Mouse (Mus musculus) kidney, postnatal 0 days (tissue): ENCODE measurements around the gene Stox2. TPM values are rescaled to one million over a fixed set of nuclear protein-coding genes. Genes with fewer than 3 reads are reported as not detected.

ENCODE experiments used
- ATAC-seq: fragments of 200-750 bp; cut with Nextera tagmentation; replicated peaks from 2 replicates; pipeline ENCODE4 v1.8.0; 2017; ENCODE audit warnings: low read depth, moderate number of reproducible peaks, moderate TSS enrichment, moderate library complexity; ENCODE audit not compliant: low FRiP score
- DNase-seq: peaks from one replicate; pipeline ENCODE4 v3.0.0-alpha.2; 2016; ENCODE audit warnings: low spot score
- H3K27ac ChIP-seq: fragments of 300-500 bp; sonication (generic); 2 replicates; pipeline ENCODE4 v1.5.1; 2014; ENCODE audit warnings: mild to moderate bottlenecking
- H3K27me3 ChIP-seq: fragments of 300-500 bp; sonication (generic); 2 replicates; pipeline ENCODE4 v1.6.1; 2014; ENCODE audit warnings: low read length, mixed read lengths; ENCODE audit not compliant: insufficient read depth
- H3K36me3 ChIP-seq: fragments of 300-500 bp; sonication (generic); 2 replicates; pipeline ENCODE4 v1.6.1; 2014; ENCODE audit warnings: low read length, mixed read lengths; ENCODE audit not compliant: insufficient read depth
- H3K4me1 ChIP-seq: fragments of 300-500 bp; sonication (generic); replicated peaks from 2 replicates; pipeline ENCODE4 v1.6.1; 2014; ENCODE audit warnings: antibody characterized with exemption, low read length, mixed read lengths; ENCODE audit not compliant: insufficient read depth
- H3K4me2 ChIP-seq: fragments of 300-500 bp; sonication (generic); 2 replicates; pipeline ENCODE4 v1.6.1; 2014; ENCODE audit warnings: mild to moderate bottlenecking, low read length, moderate library complexity, mixed read lengths
- H3K4me3 ChIP-seq: fragments of 300-500 bp; sonication (generic); replicated peaks from 2 replicates; pipeline ENCODE4 v1.5.1; 2014; ENCODE audit warnings: low read depth, low read length
- H3K9ac ChIP-seq: fragments of 300-500 bp; sonication (generic); 2 replicates; pipeline ENCODE4 v1.6.1; 2014; ENCODE audit warnings: low read depth, low read length
- H3K9me3 ChIP-seq: fragments of 300-500 bp; sonication (generic); replicated peaks from 2 replicates; pipeline ENCODE4 v1.6.1; 2016; ENCODE audit warnings: low read length, inconsistent platforms, mixed read lengths
- CTCF ChIP-seq: IDR thresholded peaks from 2 replicates; pipeline ENCODE4 v1.5.1; 2016; ENCODE audit warnings: antibody characterized with exemption, low read depth, mild to moderate bottlenecking, moderate library complexity
- WGBS: fragments of 180-500 bp; shearing (Covaris S2); extraction: QIAGEN DNeasy Blood & Tissue Kit; methylation state at CpG from one replicate; pipeline ENCODE4 v1.1.7; 2014; 5-methylcytosine and 5-hydroxymethylcytosine counted together
- polyA plus RNA-seq: library from polyadenylated mRNA; unstranded; fragments of >200 nt; fragmentation: Nextera tagmentation; extraction: Ambion mirVana; gene quantifications from 2 replicates; pipeline ENCODE4 v1.2.1, GENCODE M21; 2015

Stox2 gene
- polyA plus RNA-seq, 1 experiment from 2014 or later: 8.8 TPM

- 16% methylated on average over 16 of the region's 16 CpGs for WGBS
- no peak overlapping the region for H3K27ac ChIP-seq
These were observed 159.0 kb downstream of the Stox2 start for GRCm38 (mm10) chr8:47287201-47287621.

GRCm38 (mm10) chr8:47286081-47286700, 160.0 kb downstream of the Stox2 start:
- no peak overlapping the region for H3K27ac ChIP-seq
- H3K4me2 ChIP-seq: no peak overlapping the region
- H3K36me3 ChIP-seq: no peaks in the 10 kb centered on the region
- H3K4me3 ChIP-seq: no peak overlapping the region
- DNase-seq (no peak), ATAC-seq (no peak)
- no peak overlapping the region for H3K9ac ChIP-seq
- peaks cover 15% of the 10 kb centered on the region for H3K4me1 ChIP-seq
- no peaks in the 10 kb centered on the region for H3K27me3 ChIP-seq
- no peak for TF ChIP-seq CTCF
- 86% methylated on average over 12 of the region's 12 CpGs for WGBS
- H3K9me3 ChIP-seq: no peaks in the 10 kb centered on the region

More at GRCm38 (mm10) chr8:47287201-47287621, 159.0 kb downstream of the Stox2 start:
- no peaks in the 10 kb centered on the region for H3K36me3 ChIP-seq
- peaks cover 15% of the 10 kb centered on the region for H3K4me1 ChIP-seq
- H3K9me3 ChIP-seq: no peaks in the 10 kb centered on the region
- H3K9ac ChIP-seq: peak overlapping the region; percentile 54
- H3K4me3 ChIP-seq: peak overlapping the region; percentile 80
- no peaks in the 10 kb centered on the region for H3K27me3 ChIP-seq
- peak overlapping the region; percentile 100 for H3K4me2 ChIP-seq
- DNase-seq (no peak), ATAC-seq (no peak)
- no peak for TF ChIP-seq CTCF

GRCm38 (mm10) chr8:47285435-47285834, 160.7 kb downstream of the Stox2 start:
- no peak overlapping the region for H3K9ac ChIP-seq
- WGBS: 93% methylated on average over 6 of the region's 6 CpGs
- no peak overlapping the region for H3K4me2 ChIP-seq
- no peaks in the 10 kb centered on the region for H3K9me3 ChIP-seq
- H3K27me3 ChIP-seq: no peaks in the 10 kb centered on the region
- TF ChIP-seq CTCF: no peak
- DNase-seq: no peak
- no peak overlapping the region for H3K4me3 ChIP-seq
- no peak for ATAC-seq
- H3K27ac ChIP-seq: no peak overlapping the region
- H3K36me3 ChIP-seq: no peaks in the 10 kb centered on the region
- H3K4me1 ChIP-seq: peaks cover 15% of the 10 kb centered on the region

GRCm38 (mm10) chr8:47284329-47285326, 161.5 kb downstream of the Stox2 start:
- WGBS: 84% methylated on average over 21 of the region's 21 CpGs
- Histone ChIP-seq H3K4me2 (no peak overlapping the region), H3K9ac (no peak overlapping the region), H3K9me3 (no peaks in the 10 kb centered on the region), H3K27me3 (no peaks in the 10 kb centered on the region), H3K27ac (no peak overlapping the region), H3K4me3 (no peak overlapping the region), H3K4me1 (peaks cover 13% of the 10 kb centered on the region), H3K36me3 (no peaks in the 10 kb centered on the region)
- TF ChIP-seq CTCF: no peak
- ATAC-seq (no peak), DNase-seq (no peak)

GRCm38 (mm10) chr8:47279898-47280297, 166.3 kb downstream of the Stox2 start:
- no peak overlapping the region for H3K9ac ChIP-seq
- no peak overlapping the region for H3K4me3 ChIP-seq
- H3K27me3 ChIP-seq: no peaks in the 10 kb centered on the region
- TF ChIP-seq CTCF: no peak
- no peaks in the 10 kb centered on the region for H3K9me3 ChIP-seq
- H3K4me2 ChIP-seq: no peak overlapping the region
- H3K4me1 ChIP-seq: peaks cover 4% of the 10 kb centered on the region; the same call in 1 of the 2 replicates
- ATAC-seq (no peak), DNase-seq (no peak)
- no peaks in the 10 kb centered on the region for H3K36me3 ChIP-seq
- no peak overlapping the region for H3K27ac ChIP-seq
- 57% methylated on average over 10 of the region's 10 CpGs for WGBS

GRCm38 (mm10) chr8:47278211-47278610, 168.0 kb downstream of the Stox2 start:
- Histone ChIP-seq H3K9ac (no peak overlapping the region), H3K9me3 (no peaks in the 10 kb centered on the region), H3K36me3 (no peaks in the 10 kb centered on the region), H3K27me3 (no peaks in the 10 kb centered on the region), H3K4me2 (no peak overlapping the region), H3K4me1 (peaks cover 4% of the 10 kb centered on the region; the same call in 1 of the 2 replicates), H3K27ac (no peak overlapping the region), H3K4me3 (no peak overlapping the region)
- WGBS: 85% methylated on average over 3 of the region's 3 CpGs
- ATAC-seq (no peak), DNase-seq (no peak)
- TF ChIP-seq CTCF: no peak
